Mouse (Mus musculus): ENCODE data around the gene Dennd1a.

GRCm38 (mm10) chr2:38126383-38126732, 160.8 kb downstream of the Dennd1a start:
- no peak for TF ChIP-seq CTCF (IDR thresholded peaks at IDR 0.05; ENCODE audit: low read depth, low read length)
- no peak for TF ChIP-seq POLR2A (IDR thresholded peaks at IDR 0.05; ENCODE audit: extremely low read depth, insufficient read depth, low read length)

All from liver, adult 2 months (tissue).